Comparison of ENCODE assay signal across 8 mouse cellular contexts in genomic region chr5:118172078-118172723, GRCm38 (mm10). TPM values are rescaled to one million over a fixed set of nuclear protein-coding genes. Genes with fewer than 3 reads are reported as not detected.
DNase-seq lines count a peak whose midpoint lies in the region; ATAC-seq lines count a peak whose summit lies in the region.

No protein-coding gene starts in this region.

- peak overlapping the region; percentile 53 for H3K4me2 ChIP-seq in kidney, embryonic 16.5 days (replicated peaks; ENCODE audit: low read depth, low read length)
- H3K4me2 ChIP-seq in hindbrain, embryonic 13.5 days = peak overlapping the region; percentile 94
- peak overlapping the region; percentile 32 for H3K4me2 ChIP-seq in midbrain, embryonic 12.5 days (replicated peaks)

- H3K4me3 ChIP-seq in kidney, embryonic 16.5 days (ENCODE audit: low read length) = peak overlapping the region; percentile 45
- peak overlapping the region; percentile 59 for H3K4me3 ChIP-seq in hindbrain, embryonic 13.5 days
- peak overlapping the region; percentile 25 for H3K4me3 ChIP-seq in midbrain, embryonic 12.5 days

- no peak overlapping the region for H3K27ac ChIP-seq in kidney, embryonic 16.5 days (ENCODE audit: low read length)
- H3K27ac ChIP-seq in hindbrain, embryonic 13.5 days = no peak overlapping the region
- no peak overlapping the region for H3K27ac ChIP-seq in midbrain, embryonic 12.5 days (replicated peaks)

- peaks cover 71% of the 10 kb centered on the region for H3K27me3 ChIP-seq in kidney, embryonic 16.5 days (ENCODE audit: insufficient read depth, low read length)
- H3K27me3 ChIP-seq in hindbrain, embryonic 13.5 days = peaks cover 79% of the 10 kb centered on the region
- peaks cover 83% of the 10 kb centered on the region for H3K27me3 ChIP-seq in midbrain, embryonic 12.5 days

- H3K36me3 ChIP-seq in kidney, embryonic 16.5 days (ENCODE audit: insufficient read depth, low read length) = no peaks in the 10 kb centered on the region
- no peaks in the 10 kb centered on the region for H3K36me3 ChIP-seq in hindbrain, embryonic 13.5 days
- H3K36me3 ChIP-seq in midbrain, embryonic 12.5 days = no peaks in the 10 kb centered on the region

- peaks cover 5% of the 10 kb centered on the region; the same call in 1 of the 2 replicates for H3K9me3 ChIP-seq in kidney, embryonic 16.5 days (ENCODE audit: low read length)
- peaks cover 5% of the 10 kb centered on the region; the same call in 1 of the 2 replicates for H3K9me3 ChIP-seq in hindbrain, embryonic 13.5 days
- peaks cover 4% of the 10 kb centered on the region; the same call in 1 of the 2 replicates for H3K9me3 ChIP-seq in midbrain, embryonic 12.5 days

- under 1% methylated on average over 27 of the region's 27 CpGs for WGBS in kidney, embryonic 16.5 days
- WGBS in hindbrain, embryonic 13.5 days = under 1% methylated on average over 27 of the region's 27 CpGs
- 1% methylated on average over 27 of the region's 27 CpGs for WGBS in midbrain, embryonic 12.5 days

- no peak overlapping the region for H3K9ac ChIP-seq in kidney, embryonic 16.5 days (replicated peaks; ENCODE audit: low read length)
- peak overlapping the region; percentile 68 for H3K9ac ChIP-seq in hindbrain, embryonic 13.5 days
- peak overlapping the region; percentile 32; the same call in 1 of the 2 replicates for H3K9ac ChIP-seq in midbrain, embryonic 12.5 days (replicated peaks)

- peaks cover 30% of the 10 kb centered on the region for H3K4me1 ChIP-seq in kidney, embryonic 16.5 days (ENCODE audit: insufficient read depth, low read length)
- peaks cover 39% of the 10 kb centered on the region for H3K4me1 ChIP-seq in hindbrain, embryonic 13.5 days (replicated peaks)
- H3K4me1 ChIP-seq in midbrain, embryonic 12.5 days = peaks cover 28% of the 10 kb centered on the region

- DNase-seq in kidney, postnatal 14 days = no peak
- peak; percentile 27 for DNase-seq in brain, adult 2 months (ENCODE audit: low read depth, low spot score)
- DNase-seq in testis, postnatal 10 days (ENCODE audit: low spot score) = no peak
- DNase-seq in spleen, postnatal 10 days (ENCODE audit: low spot score in 2 of 2) = no peak
- DNase-seq in yolk sac, embryonic 10.5 days (ENCODE audit: low spot score) = no peak

- no peak for ATAC-seq in kidney, embryonic 16.5 days (ENCODE audit: low FRiP score, low TSS enrichment)
- ATAC-seq in hindbrain, embryonic 13.5 days (ENCODE audit: low FRiP score) = no peak
- no peak for ATAC-seq in midbrain, embryonic 12.5 days (ENCODE audit: low FRiP score, low read depth)

RNA-seq across cellular contexts. Expression of gene Hrk, which starts 7.8 kb away (rescaled TPM):
- 0.09 and 0.17 TPM in 2 replicates for polyA plus RNA-seq in kidney, embryonic 16.5 days (2015; fragmentation: Nextera tagmentation; extraction: Ambion mirVana)
- polyA plus RNA-seq in hindbrain, embryonic 13.5 days (2015; fragmentation: Nextera tagmentation; extraction: Ambion mirVana) = 2.3 and 2.6 TPM in 2 replicates
- polyA plus RNA-seq in midbrain, embryonic 12.5 days (2016; fragmentation: Nextera tagmentation; extraction: Ambion mirVana) = 0.24 and 0.33 TPM in 2 replicates

RNA-seq across cellular contexts. Expression of gene Fbxw8, which starts 16.9 kb away (rescaled TPM):
- 26.3 and 30.9 TPM in 2 replicates for polyA plus RNA-seq in kidney, embryonic 16.5 days (2015; fragmentation: Nextera tagmentation; extraction: Ambion mirVana)
- polyA plus RNA-seq in hindbrain, embryonic 13.5 days (2015; fragmentation: Nextera tagmentation; extraction: Ambion mirVana) = 22.8 and 23.7 TPM in 2 replicates
- polyA plus RNA-seq in midbrain, embryonic 12.5 days (2016; fragmentation: Nextera tagmentation; extraction: Ambion mirVana) = 41.4 and 47.5 TPM in 2 replicates

Comparison
In these comparisons a context has a peak if more than half of its experiments do, and no peak if none do; other contexts are left out.
1. H3K4me2 ChIP-seq: peak in every context shown above with its lines; median percentile 94 in hindbrain, embryonic 13.5 days; 53 in kidney, embryonic 16.5 days; 32 in midbrain, embryonic 12.5 days.